Mouse (Mus musculus) bone marrow, adult 2 months (tissue): ENCODE results near the gene Cryba4. TPM values are rescaled to one million over a fixed set of nuclear protein-coding genes. Genes with fewer than 3 reads are reported as not detected.
A peak's percentile ranks its signal among the peaks of the same experiment; 100 is the strongest.

Experiments used
- H3K27ac ChIP-seq: fragments of 200-500 bp; 2 replicates; pipeline ENCODE4 v1.5.1; 2012; ENCODE audit warnings: low read depth, mild to moderate bottlenecking, control low read depth, inconsistent platforms, low read length; ENCODE audit not compliant: control insufficient read depth, poor library complexity, insufficient read depth
- H3K4me1 ChIP-seq: fragments of 200-500 bp; 2 replicates; pipeline ENCODE4 v1.6.1; 2011; ENCODE audit warnings: low read length; ENCODE audit not compliant: control insufficient read depth, insufficient read depth
- H3K4me3 ChIP-seq: fragments of 200-500 bp; replicated peaks from 2 replicates; pipeline ENCODE3; 2011; ENCODE audit warnings: mild to moderate bottlenecking, low read depth, low read length, control low read depth; ENCODE audit not compliant: control insufficient read depth
- CTCF ChIP-seq: fragments of 200-500 bp; IDR thresholded peaks from 2 replicates; pipeline ENCODE4 v1.5.1; 2011; ENCODE audit warnings: low read length, control low read depth; ENCODE audit not compliant: control insufficient read depth, insufficient read depth
- POLR2A ChIP-seq: fragments of 200-500 bp; IDR thresholded peaks from 2 replicates; pipeline ENCODE4 v1.6.1; 2011; ENCODE audit warnings: low read depth, mild to moderate bottlenecking, control low read depth, low read length, borderline replicate concordance; ENCODE audit not compliant: control insufficient read depth
- WGBS: fragments of 180-500 bp; shearing (Covaris S2); methylation state at CpG from one replicate; pipeline ENCODE4 v1.1.7; 2018; 5-methylcytosine and 5-hydroxymethylcytosine counted together
- polyA plus RNA-seq: library from polyadenylated mRNA; stranded (reverse); fragments of >200 nt; gene quantifications from 2 replicates; pipeline ENCODE4 v1.2.4, GENCODE M21; 2011; ENCODE audit warnings: low replicate concordance; ENCODE audit not compliant: missing spikeins, insufficient read depth, insufficient read length

The Cryba4 gene
- polyA plus RNA-seq, 1 experiment, result 3.4 TPM

DNA sequence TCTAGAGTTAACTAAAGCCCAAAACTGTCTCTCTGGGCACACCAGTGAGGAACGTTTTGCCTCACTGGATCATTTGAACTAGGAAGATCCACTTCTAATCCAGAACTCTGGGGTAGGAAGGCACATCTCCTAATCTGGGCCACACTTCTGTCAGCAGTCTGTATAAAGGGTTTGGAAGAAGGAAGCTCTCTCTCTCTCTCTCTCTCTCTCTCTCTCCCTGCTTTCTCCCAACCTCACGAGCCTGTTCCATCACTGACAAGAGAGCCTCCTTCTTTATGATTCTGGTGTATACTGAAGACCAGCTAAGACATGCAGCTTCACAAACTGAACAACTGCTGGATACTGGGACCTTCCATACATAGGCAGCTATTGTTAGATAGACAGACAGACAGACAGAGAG is 10.5 kb downstream of the Cryba4 start:
- no peak for TF ChIP-seq CTCF
- TF ChIP-seq POLR2A, result no peak
- H3K27ac ChIP-seq, result no peak overlapping the region
- H3K4me1 ChIP-seq, result 0 out of 2 replicates have a peak, but pooled peaks cover 3% of the 10 kb centered on the region
- H3K4me3 ChIP-seq, result no peak overlapping the region
- 19% methylated on average over 2 of the region's 2 CpGs for WGBS

DNA sequence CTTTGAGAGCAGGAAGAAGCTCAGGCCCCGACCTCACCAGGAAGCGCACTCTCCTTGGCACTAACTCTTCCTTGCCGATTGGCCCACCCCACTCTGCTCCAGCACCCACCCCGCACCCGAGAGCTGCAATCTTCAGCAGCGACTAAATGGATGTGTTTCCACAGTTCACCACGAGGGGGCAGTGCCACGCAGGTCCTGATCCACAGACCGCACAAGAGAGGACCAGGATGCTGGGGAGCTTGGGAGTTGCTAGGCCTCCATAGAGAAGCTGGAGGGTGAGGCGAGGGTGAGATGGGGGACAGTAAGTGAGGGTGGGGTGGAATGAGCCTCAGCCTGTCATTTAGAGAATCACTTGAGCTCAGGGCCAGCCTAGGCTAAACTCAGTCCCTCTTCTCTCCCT is 11.6 kb downstream of the Cryba4 start:
- H3K4me1 ChIP-seq, result 0 out of 2 replicates have a peak, but pooled peaks cover 3% of the 10 kb centered on the region
- no peak overlapping the region for H3K27ac ChIP-seq
- 2% methylated on average over 10 of the region's 10 CpGs for WGBS
- H3K4me3 ChIP-seq, result no peak overlapping the region
- TF ChIP-seq CTCF, result peak; percentile 98
- no peak for TF ChIP-seq POLR2A

DNA sequence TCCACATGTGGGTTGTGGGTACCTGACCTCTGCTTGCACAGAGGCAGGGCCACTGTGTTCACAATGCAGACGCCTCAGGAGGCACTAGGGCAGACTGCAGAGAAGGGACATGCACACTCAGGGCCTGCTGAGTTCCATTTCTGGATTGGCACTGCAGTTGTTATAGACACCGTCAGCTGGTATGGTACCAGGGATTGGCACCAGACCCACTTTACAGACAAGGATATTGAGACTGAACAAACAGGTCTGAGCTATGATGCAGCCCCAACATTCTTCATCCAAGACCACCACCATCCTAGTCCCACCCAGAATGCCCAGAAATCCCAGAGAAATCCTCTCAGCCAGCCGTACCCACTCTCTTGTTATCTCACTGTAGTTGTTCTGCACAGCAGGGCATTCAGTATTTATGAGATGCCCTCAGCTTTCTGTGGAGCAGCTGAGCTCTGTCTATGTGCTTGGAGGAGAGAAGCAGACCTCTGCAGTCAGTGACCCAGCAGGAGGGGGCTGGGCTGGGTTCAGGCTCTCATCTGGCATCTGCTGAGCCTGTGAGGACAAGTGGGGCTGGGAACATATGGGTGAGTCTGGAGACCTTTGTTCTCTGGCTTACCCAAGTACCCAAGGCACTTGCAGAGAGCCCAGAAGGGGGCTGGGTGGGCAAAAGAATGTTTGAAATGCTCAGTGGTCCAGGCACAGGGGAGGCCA is 13.4 kb downstream of the Cryba4 start:
- Histone ChIP-seq H3K27ac (no peak overlapping the region), H3K4me3 (no peak overlapping the region), H3K4me1 (0 out of 2 replicates have a peak, but pooled peaks cover 1% of the 10 kb centered on the region)
- no peak for TF ChIP-seq CTCF
- TF ChIP-seq POLR2A, result no peak
- WGBS, result 78% methylated on average over 3 of the region's 3 CpGs

DNA sequence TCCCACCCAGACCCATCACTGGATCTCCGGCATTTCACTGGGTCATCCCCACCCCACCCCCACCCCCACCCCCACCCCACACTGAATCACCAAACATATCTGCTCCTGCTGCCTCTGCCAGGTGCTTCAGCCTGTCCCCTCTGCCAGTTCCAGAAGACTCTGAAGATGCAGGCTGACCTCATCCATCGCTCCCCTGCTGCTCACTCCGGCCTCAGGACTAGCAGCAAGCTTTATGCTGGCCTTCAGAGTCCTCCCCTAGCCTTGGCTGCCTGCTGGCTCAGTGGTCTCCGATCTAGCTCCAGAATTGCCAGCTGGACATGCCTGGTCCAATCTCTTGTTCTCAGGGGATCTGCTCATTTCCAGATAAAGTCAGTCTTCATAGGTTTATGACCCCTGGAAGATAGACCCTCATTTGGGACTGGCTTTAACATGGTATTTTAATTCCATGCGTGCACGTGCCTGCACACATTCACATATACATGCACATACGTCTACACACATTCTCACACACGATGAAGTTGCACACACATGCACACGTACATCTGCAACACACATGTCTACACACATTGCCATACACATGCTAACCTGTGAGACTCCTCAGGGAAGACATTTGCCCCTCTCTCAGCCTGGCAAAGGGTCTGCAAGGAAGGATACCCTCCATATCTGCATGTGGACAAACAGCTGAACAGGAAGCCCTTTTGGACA is 14.3 kb downstream of the Cryba4 start:
- no peak for TF ChIP-seq CTCF
- no peak for TF ChIP-seq POLR2A
- no peak overlapping the region for H3K27ac ChIP-seq
- H3K4me1 ChIP-seq, result 0 out of 2 replicates have a peak, but pooled peaks cover under 1% of the 10 kb centered on the region
- H3K4me3 ChIP-seq, result no peak overlapping the region
- WGBS, result 81% methylated on average over 9 of the region's 9 CpGs

DNA sequence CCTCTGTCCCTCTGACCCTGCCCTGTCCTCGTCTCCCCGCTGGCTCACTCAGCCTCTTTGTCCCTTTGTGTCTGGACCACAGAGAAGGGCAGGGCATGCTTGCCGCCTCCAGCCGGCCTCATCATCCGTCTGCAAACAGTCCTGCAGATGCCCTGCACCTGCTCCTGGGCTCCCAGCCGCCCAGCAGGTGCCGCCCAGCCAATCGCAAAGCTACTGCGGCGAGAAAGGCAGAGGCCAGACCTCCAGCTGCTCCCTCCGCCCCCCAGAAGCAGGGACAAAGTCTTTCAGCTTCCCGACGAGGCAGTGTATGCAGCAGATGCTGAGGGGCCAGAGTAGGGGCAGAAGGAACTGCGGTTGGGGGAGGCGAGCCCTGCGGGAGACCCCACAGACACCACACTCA is 14.9 kb downstream of the Cryba4 start:
- no peaks in the 10 kb centered on the region for H3K4me1 ChIP-seq
- TF ChIP-seq POLR2A (peak; percentile 8; the same call in 1 of the 2 replicates), CTCF (no peak)
- no peak overlapping the region for H3K27ac ChIP-seq
- WGBS, result 42% methylated on average over 16 of the region's 16 CpGs
- H3K4me3 ChIP-seq, result no peak overlapping the region

DNA sequence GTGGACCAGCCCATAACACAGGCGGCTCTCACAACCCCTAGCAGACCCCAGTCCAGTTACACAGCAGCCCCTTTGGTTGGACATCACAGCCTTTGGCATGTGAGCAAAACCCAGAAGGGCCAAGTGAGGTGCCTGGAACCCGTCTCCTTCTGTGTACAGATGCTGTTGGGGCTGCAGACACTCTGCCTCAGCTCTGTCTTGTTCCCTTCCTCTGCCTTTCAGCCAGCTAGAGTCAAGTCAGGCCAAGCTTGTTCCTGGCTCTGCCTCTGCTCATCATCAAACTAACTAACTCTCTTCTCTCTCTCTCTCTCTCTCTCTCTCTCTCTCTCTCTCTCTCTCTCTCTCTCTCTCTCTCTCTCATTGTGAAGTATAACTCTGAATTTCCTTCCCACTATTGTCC is 15.7 kb downstream of the Cryba4 start:
- TF ChIP-seq POLR2A (no peak), CTCF (no peak)
- no peak overlapping the region for H3K4me3 ChIP-seq
- 70% methylated on average over 2 of the region's 2 CpGs for WGBS

DNA sequence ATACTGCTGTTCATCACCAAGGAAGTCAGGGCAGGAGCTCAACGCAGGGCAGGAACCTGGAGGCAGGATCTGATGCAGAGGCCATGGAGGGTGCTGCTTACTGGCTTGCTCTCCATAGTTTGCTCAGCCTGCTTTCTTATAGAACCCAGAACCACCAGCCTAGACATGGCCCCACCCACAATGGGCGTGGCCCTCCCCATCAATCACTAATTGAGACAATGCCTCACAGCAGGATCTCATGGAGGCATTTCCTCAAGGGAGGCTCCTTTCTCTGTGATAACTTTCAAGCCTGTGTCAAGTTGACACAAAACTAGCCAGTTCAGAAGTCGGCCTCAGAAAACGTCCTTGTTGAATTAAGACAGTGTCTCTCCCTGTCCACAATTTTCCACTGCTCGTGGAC is 16.5 kb downstream of the Cryba4 start:
- no peak overlapping the region for H3K27ac ChIP-seq
- H3K4me3 ChIP-seq, result no peak overlapping the region
- 71% methylated on average over 5 of the region's 5 CpGs for WGBS
- H3K4me1 ChIP-seq, result no peaks in the 10 kb centered on the region
- no peak for TF ChIP-seq POLR2A
- TF ChIP-seq CTCF, result no peak

More for the DNA sequence above, 15.7 kb downstream of the Cryba4 start:
- H3K27ac ChIP-seq, result no peak overlapping the region
- H3K4me1 ChIP-seq, result no peaks in the 10 kb centered on the region

DNA sequence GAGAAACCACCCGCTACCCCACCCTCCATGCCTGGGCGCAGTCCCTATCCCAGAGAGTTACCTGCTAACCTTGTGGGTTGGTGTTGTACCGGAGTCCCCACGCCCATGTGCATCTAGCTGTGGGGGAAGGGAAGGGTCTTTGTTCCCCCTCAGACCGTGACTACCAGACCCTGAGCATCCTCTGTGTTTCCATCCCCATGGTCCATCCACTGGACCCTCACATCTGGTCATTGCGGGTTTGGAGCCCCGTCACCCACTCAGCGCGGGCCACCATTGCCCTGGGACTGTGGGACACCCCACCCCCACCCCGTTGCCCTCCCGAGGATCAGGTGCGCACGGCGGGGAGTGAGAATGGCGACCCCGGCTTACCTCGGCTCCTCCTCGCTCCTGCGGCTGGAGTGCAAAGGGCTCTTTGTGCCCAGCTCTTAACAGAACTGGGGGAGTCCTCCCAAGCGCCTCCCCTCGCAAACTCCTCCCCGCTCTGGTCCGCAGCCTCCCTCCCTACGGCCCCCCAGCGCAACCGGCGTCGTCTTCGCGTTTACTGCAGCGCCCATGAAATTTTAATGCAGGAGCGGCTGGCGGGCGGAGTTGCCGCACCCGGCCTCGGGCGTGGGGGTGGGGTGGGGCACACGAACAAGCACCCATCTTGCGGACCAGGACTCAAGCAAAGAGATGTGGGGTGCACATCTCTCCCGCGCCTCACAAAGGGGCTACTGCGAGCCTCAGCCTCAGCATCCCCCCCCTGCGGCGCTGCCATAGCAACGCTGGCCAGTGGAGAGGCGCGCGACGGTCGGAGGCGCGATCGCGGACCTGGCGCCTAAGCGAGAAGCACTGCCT is 23.9 kb downstream of the Cryba4 start:
- H3K4me3 ChIP-seq, result no peak overlapping the region

More for the DNA sequence above, 23.9 kb downstream of the Cryba4 start:
- Histone ChIP-seq H3K4me1 (no peaks in the 10 kb centered on the region), H3K27ac (no peak overlapping the region)
- TF ChIP-seq POLR2A, result no peak
- no peak for TF ChIP-seq CTCF
- 4% methylated on average over 57 of the region's 57 CpGs for WGBS
